ENCODE assay signal across 9 mouse cellular contexts in genomic region chr4:136088971-136089747, GRCm38 (mm10). TPM values are rescaled to one million over a fixed set of nuclear protein-coding genes. Genes with fewer than 3 reads are reported as not detected.
DNase-seq lines count a peak whose midpoint lies in the region; ATAC-seq lines count a peak whose summit lies in the region.
"Had no signal": no experiment of that assay in that cellular context is flagged by ENCODE, and none has a peak within 500 bp of the region (broad histone marks: within the 10 kb centered on the region; RNA-seq: fewer than 3 reads in every experiment).

No protein-coding gene starts in this region.

- peak overlapping the region; percentile 69 for H3K27ac ChIP-seq in heart, embryonic 16.5 days (ENCODE audit: low read length)
- no peak overlapping the region for H3K27ac ChIP-seq in midbrain, embryonic 13.5 days

- no peaks in the 10 kb centered on the region for H3K36me3 ChIP-seq in heart, embryonic 16.5 days (ENCODE audit: control insufficient read depth, insufficient read depth)
- no peaks in the 10 kb centered on the region for H3K36me3 ChIP-seq in midbrain, embryonic 13.5 days

- H3K4me3 ChIP-seq in heart, embryonic 16.5 days (ENCODE audit: low read length): no peak overlapping the region
- no peak overlapping the region for H3K4me3 ChIP-seq in midbrain, embryonic 13.5 days (replicated peaks)
- H3K4me3 ChIP-seq: erythroblast, embryonic 14.5 days had no signal

- no peak overlapping the region for H3K9ac ChIP-seq in heart, embryonic 16.5 days (ENCODE audit: low read length)
- 0 out of 2 replicates have a peak overlapping the region, but pooled peaks have one; percentile 32 for H3K9ac ChIP-seq in midbrain, embryonic 13.5 days (replicated peaks)

- H3K27me3 ChIP-seq in heart, embryonic 16.5 days (ENCODE audit: control insufficient read depth, insufficient read depth, low read length): no peaks in the 10 kb centered on the region
- H3K27me3 ChIP-seq in midbrain, embryonic 13.5 days: no peaks in the 10 kb centered on the region

- peaks cover 2% of the 10 kb centered on the region; the same call in 1 of the 2 replicates for H3K4me1 ChIP-seq in heart, embryonic 16.5 days (ENCODE audit: control insufficient read depth, insufficient read depth, low read length)
- peaks cover 7% of the 10 kb centered on the region for H3K4me1 ChIP-seq in midbrain, embryonic 13.5 days (replicated peaks)

- intact Hi-C loops in heart, postnatal 14 days (cut with DNase I): no loop called here
- intact Hi-C loops in left cerebral cortex, postnatal 25 days (cut with DNase I): no loop called here
- intact Hi-C loops in gastrocnemius, postnatal 36 days (cut with DNase I): no loop called here

- 47% methylated on average over 16 of the region's 16 CpGs for WGBS in heart, embryonic 16.5 days
- 23% methylated on average over 16 of the region's 16 CpGs for WGBS in midbrain, embryonic 13.5 days

- peaks cover 4% of the 10 kb centered on the region; the same call in 1 of the 2 replicates for H3K9me3 ChIP-seq in heart, embryonic 16.5 days (replicated peaks; ENCODE audit: control insufficient read depth, low read length)
- H3K9me3 ChIP-seq in midbrain, embryonic 13.5 days: no peaks in the 10 kb centered on the region

- ATAC-seq in heart, embryonic 16.5 days (replicated peaks; ENCODE audit: extremely low read depth, insufficient read depth, low FRiP score): peak; percentile 50
- no peak for ATAC-seq in midbrain, embryonic 13.5 days

- no peak overlapping the region for H3K4me2 ChIP-seq in heart, embryonic 16.5 days (ENCODE audit: low read depth, low read length)
- H3K4me2 ChIP-seq in midbrain, embryonic 13.5 days (replicated peaks): no peak overlapping the region

- DNase-seq in heart, postnatal 14 days: no peak
- DNase-seq in A20 (ENCODE audit: low read depth, low spot score): peak; percentile 94
- peak; percentile 47 for DNase-seq in adrenal gland, postnatal 10 days
- no peak for DNase-seq in cerebellum, postnatal 10 days
- no peak for DNase-seq in left cerebral cortex, postnatal 25 days (ENCODE audit: low spot score in 2 of 2)
- DNase-seq in gastrocnemius, postnatal 36 days: no peak

RNA-seq across cellular contexts. Expression of gene Rpl11, which starts 35.9 kb away (rescaled TPM):
- polyA plus RNA-seq in heart, embryonic 16.5 days (2015; fragmentation: Nextera tagmentation; extraction: Ambion mirVana): 211 and 253 TPM in 2 replicates
- total RNA-seq in heart, postnatal 14 days (2021): 100 to 1,000 TPM; 257 to 279 TPM
- 100 to 1,000 TPM; 633 to 663 TPM for total RNA-seq in adrenal gland, postnatal 10 days (2021)
- polyA plus RNA-seq in midbrain, embryonic 13.5 days (2015; fragmentation: Nextera tagmentation; extraction: Ambion mirVana): 333 and 348 TPM in 2 replicates
- 100 to 1,000 TPM; 233 to 241 TPM for total RNA-seq in left cerebral cortex, postnatal 25 days (2021)
- 100 to 1,000 TPM; 188 to 251 TPM for total RNA-seq in gastrocnemius, postnatal 36 days (2021)

RNA-seq across cellular contexts. Expression of gene Id3, which starts 54.1 kb away (rescaled TPM):
- polyA plus RNA-seq in heart, embryonic 16.5 days (2015; fragmentation: Nextera tagmentation; extraction: Ambion mirVana): 218 and 262 TPM in 2 replicates
- total RNA-seq in heart, postnatal 14 days (2021): 10 to 100 TPM; 85.4 to 93.7 TPM
- 100 to 1,000 TPM in 1 of 2 experiments, 10 to 100 TPM in 1; 97.2 to 110 TPM for total RNA-seq in adrenal gland, postnatal 10 days (2021)
- polyA plus RNA-seq in midbrain, embryonic 13.5 days (2015; fragmentation: Nextera tagmentation; extraction: Ambion mirVana): 175 and 214 TPM in 2 replicates
- 10 to 100 TPM; 37.5 to 39.2 TPM for total RNA-seq in left cerebral cortex, postnatal 25 days (2021)
- 10 to 100 TPM; 13.8 to 14.1 TPM for total RNA-seq in gastrocnemius, postnatal 36 days (2021)

Comparison
In these comparisons a context has a peak if more than half of its experiments do, and no peak if none do; other contexts are left out.
1. DNase-seq: peak in A20 (single experiment) and adrenal gland, postnatal 10 days (single experiment); none in heart, postnatal 14 days (0 of 2), cerebellum, postnatal 10 days (0 of 2), left cerebral cortex, postnatal 25 days (0 of 2) and gastrocnemius, postnatal 36 days (0 of 2).